Mouse (Mus musculus): ENCODE results near the gene Gpatch2l.

The Gpatch2l gene

DNA sequence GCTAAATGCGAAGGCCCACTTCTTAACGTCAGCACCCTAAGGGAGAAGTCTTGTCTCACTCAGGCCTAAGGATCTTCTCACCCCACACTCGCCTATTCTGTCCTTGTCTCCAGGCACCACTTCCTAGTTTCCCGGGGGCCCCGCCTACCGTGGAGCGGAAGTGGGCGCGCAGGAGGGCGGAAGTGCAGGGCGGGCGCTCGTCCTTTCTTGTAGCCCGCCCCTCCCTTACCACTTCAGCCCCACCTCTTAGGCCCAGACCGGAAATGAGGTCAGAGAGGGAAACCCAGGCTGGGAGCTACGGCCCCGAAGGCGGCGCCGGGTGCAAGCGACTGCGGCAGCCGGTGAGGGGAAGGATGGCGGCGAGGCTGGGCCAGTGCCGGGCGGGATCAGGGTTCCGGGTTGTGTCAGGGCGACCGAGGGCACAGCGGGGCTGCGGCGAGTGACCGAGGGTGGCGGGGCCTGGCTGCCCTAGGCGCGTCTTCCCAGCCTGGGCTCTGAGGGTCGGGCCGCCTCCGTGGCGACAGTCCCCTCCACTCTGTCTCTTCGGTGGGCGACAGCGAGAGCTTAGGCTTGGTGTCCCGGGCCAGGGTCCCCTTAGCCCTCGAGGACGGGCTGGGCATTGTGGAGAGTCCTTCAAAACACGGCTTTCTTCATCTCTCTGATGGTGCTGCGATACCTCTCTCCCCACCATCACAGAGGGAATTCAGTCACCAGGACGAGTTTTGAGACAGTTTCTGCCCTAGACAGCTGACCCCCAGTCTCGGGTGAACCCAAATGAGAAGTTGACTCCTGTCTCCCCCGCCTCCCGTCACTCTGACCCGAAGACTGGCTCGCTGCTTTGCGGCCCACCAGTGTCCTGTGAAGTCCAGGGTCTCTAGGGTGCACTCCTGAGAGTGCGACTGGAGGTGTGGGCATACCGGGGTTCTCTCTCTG lies at the start of gene Gpatch2l:
TSS of gene Gpatch2l (plus strand) at position 255 of the 933 bp plus-strand sequence.
- peak; percentile 95 for DNase-seq (ENCODE audit: low read depth, low spot score)

- DNase-seq (ENCODE audit: low read depth, low spot score), result no peak
These were observed 49.6 kb upstream of the Gpatch2l start for GRCm38 (mm10) chr12:86192036-86192449.

DNA sequence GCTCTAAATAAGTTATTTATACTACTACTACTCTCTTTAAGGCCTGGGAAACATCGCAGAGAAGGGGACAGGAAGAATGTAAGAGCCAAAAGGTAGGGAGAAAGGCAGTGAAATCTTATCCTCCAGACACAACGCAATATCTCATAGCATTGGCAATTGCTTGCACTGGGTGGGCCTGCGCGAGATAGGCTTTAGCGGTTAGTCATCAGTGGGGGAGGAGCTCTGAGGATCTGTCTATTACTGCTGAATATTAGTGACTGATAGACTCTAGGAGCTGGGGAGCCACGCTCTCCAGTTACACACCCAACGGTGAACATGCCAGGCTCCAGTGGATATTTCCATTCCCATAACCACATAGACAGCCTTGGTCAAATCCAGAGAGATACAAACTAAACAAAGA lies 44.7 kb upstream of the Gpatch2l start:
- no peak for DNase-seq (ENCODE audit: low read depth, low spot score)

- DNase-seq (ENCODE audit: low read depth, low spot score), result no peak
These were observed 38.1 kb upstream of the Gpatch2l start for GRCm38 (mm10) chr12:86203443-86204057.

DNA sequence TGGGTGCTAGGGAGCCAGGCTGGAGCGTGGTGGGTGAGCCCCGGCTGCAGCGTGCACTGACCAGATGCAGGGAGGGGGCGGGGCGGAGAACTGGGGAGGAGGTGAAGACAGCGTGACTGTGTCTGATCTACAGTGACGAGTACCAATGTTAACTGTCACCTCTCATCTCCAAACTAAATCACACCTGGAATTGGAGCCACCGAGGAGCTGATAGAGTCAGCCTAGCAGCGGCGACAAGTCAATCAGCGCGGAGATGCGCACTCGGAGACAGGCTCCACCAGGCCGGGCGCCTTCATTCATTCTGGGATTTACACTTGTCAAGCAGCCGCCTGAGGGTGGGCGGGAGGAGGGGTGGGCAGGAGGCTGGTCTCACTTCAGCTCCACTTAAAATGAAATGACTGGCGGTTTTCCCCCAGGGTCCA lies 30.5 kb upstream of the Gpatch2l start:
- DNase-seq (ENCODE audit: low read depth, low spot score), result no peak

GRCm38 (mm10) chr12:86212693-86213470 lies 28.8 kb upstream of the Gpatch2l start:
- no peak for DNase-seq (ENCODE audit: low read depth, low spot score)

GRCm38 (mm10) chr12:86214201-86214600 lies 27.5 kb upstream of the Gpatch2l start:
- DNase-seq (ENCODE audit: low read depth, low spot score), result no peak

DNA sequence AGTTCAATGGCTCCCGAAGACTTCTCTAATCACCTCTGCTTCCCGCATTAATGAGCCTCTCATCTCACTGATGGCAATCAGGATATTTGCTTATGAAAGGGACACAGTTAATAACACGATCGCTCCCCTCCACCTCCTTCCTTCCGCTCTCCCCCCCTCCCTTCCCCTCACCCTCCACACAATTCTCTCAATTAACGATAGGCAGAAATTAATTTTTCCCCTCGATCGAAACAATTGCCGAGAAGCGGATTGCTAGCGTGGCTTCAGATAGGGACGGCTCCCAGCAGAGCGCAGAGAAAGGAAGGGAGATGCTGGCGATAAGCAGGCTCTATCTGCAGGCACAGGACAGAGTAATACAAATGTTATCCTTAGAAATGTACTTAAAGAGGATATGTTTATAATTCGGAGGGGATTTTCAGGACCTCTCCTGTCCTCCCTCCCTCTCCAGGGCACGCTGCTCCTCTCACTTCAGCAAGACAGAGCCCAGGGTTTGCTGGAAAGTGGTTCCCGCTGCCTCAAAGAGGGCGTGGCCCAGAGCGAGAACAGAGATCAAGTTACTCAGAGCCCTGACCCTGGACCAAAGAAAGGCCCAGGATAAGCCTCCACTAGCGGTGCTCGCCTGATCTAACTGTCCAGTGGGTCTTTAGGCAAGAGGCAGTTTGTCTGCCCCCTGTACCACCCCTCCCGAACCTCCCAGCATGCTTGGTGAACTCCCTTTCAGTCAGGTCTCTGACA lies 24.8 kb upstream of the Gpatch2l start:
- DNase-seq (ENCODE audit: low read depth, low spot score), result no peak

GRCm38 (mm10) chr12:86220200-86221021 lies 21.2 kb upstream of the Gpatch2l start:
- DNase-seq (ENCODE audit: low read depth, low spot score), result no peak

GRCm38 (mm10) chr12:86221074-86221703 lies 20.5 kb upstream of the Gpatch2l start:
- no peak for DNase-seq (ENCODE audit: low read depth, low spot score)

- DNase-seq (ENCODE audit: low read depth, low spot score), result no peak
These were observed 7.4 kb upstream of the Gpatch2l start for GRCm38 (mm10) chr12:86234295-86234694.

DNA sequence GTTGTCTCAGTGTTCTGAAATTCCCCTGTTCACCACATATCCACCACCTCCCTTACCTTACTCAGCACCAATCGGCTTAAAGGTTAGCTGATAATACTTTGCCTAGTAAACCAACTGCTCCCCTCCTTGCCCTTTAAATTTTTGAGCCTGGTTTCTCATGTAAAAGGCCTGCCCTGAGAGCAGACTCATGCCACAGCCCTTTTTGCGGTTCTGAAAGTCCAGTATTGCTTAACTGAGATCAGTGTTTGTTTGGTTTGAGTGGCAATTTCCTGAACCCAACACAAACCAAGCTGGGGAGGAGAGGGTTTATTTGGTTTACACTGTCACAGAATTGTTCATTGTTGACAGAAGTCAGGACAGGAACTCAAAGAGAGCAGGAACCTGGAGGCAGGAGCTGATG lies 2.9 kb upstream of the Gpatch2l start:
- DNase-seq (ENCODE audit: low read depth, low spot score), result no peak

- DNase-seq (ENCODE audit: low read depth, low spot score), result no peak
These were observed 905 bp downstream of the Gpatch2l start for GRCm38 (mm10) chr12:86242563-86242962.

- DNase-seq (ENCODE audit: low read depth, low spot score), result no peak
These were observed 2.3 kb downstream of the Gpatch2l start for GRCm38 (mm10) chr12:86243936-86244335.

- DNase-seq (ENCODE audit: low read depth, low spot score), result no peak
These were observed 8.5 kb downstream of the Gpatch2l start for GRCm38 (mm10) chr12:86250183-86250582.

- DNase-seq (ENCODE audit: low read depth, low spot score), result no peak
These were observed 13.3 kb downstream of the Gpatch2l start for GRCm38 (mm10) chr12:86254910-86255309.

DNA sequence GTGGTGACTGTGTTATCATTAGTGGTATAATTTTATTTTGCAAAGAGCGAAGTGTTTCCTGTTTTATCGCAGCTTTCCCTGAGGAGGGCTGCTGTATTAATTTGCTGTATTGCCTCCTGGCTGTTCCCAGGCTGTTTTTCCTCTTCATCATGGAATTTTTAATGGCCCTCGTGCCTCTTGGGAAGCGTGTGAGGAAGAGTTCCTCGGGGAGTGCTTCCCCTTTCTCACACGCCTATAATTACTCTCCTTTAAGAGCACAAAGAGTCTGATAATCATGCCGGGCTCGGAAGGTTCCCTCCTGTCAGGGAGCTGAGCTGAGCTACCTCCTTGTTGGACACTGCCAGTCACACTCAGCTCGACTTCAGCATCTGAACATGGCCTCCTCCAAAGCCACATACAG lies 30.0 kb downstream of the Gpatch2l start:
- DNase-seq (ENCODE audit: low read depth, low spot score), result no peak

DNA sequence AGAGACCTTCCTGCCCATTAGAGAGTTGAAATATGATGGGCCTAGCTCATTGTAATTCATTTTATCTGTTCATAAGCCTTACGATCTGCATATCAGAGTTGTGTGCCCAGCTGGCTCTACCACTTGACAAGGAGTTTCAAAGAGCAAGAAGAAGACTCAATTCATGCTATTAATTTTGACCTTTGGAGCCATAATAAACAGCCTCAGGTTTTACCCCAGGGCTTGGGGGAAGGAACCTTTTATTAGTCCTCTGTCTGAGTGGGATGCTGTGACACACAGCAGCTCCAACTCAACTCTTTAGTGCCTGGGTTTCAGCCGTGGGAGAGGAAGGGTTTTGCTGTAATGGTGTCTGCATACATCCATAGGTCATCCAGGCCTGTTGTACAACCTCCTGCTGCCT lies 32.6 kb downstream of the Gpatch2l start:
- no peak for DNase-seq (ENCODE audit: low read depth, low spot score)

DNA sequence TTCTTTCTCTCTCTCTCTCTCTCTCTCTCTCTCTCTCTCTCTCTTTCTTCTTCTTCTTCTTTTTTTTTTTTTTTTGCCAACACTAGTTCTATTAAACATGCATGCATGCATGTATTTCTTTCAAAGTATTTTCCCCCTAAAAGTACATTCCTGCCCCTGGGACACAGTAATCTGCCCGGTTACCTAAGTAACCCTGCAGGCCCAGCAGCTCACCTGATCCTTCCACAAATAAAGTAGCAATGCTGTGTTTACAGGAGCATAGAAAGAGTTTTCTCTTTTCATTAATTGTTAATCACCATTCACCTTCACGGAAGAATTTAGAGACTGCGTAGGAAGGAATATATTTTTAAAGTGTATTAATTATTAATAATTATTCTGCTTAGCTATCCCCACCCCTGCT lies 34.1 kb downstream of the Gpatch2l start:
- no peak for DNase-seq (ENCODE audit: low read depth, low spot score)

DNA sequence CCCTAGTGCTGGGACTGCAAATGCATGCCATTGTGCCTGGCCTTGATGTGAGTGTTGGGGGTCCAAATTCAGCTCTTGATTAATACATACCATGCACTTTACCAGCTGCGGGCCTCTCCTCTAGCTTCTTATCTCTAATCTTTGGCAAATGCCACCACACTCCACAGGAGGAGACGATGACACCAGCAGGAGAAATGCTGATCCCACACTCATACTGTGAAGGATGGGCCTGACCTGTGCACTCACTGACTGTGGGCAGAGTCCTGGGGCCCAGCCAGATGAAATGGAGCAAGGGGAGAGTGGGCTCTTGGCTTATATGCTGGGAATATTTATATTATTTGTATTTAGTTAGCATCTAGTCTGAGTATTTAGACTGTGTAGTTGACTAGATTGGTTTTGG lies 34.8 kb downstream of the Gpatch2l start:
- no peak for DNase-seq (ENCODE audit: low read depth, low spot score)
